Mouse (Mus musculus) forebrain, postnatal 0 days (tissue): ENCODE data around the gene Kcnmb1. TPM values are rescaled to one million over a fixed set of nuclear protein-coding genes. Genes with fewer than 3 reads are reported as not detected.

Experiments
- ATAC-seq: fragments of 200-750 bp; cut with Nextera tagmentation; 2 replicates; pipeline ENCODE4 v1.8.0; 2017; ENCODE audit warnings: mild to moderate bottlenecking, moderate library complexity
- DNase-seq: peaks from one replicate; pipeline ENCODE4 v3.0.0-alpha.2; 2015
- H3K27ac ChIP-seq: fragments of 300-500 bp; sonication (generic); 2 replicates; pipeline ENCODE4 v1.5.1; 2014; ENCODE audit warnings: low read depth, mild to moderate bottlenecking, antibody characterized with exemption, low read length, moderate library complexity, mixed read lengths
- H3K27me3 ChIP-seq: fragments of 300-500 bp; sonication (generic); 2 replicates; pipeline ENCODE4 v1.6.1; 2014; ENCODE audit warnings: mild to moderate bottlenecking, low read length, mixed read lengths; ENCODE audit not compliant: insufficient read depth
- H3K36me3 ChIP-seq: fragments of 300-500 bp; sonication (generic); 2 replicates; pipeline ENCODE4 v1.6.1; 2014; ENCODE audit warnings: mild to moderate bottlenecking, moderate library complexity; ENCODE audit not compliant: insufficient read depth
- H3K4me1 ChIP-seq: fragments of 300-500 bp; sonication (generic); 2 replicates; pipeline ENCODE4 v1.6.1; 2014; ENCODE audit warnings: antibody characterized with exemption; ENCODE audit not compliant: insufficient read depth
- H3K4me2 ChIP-seq: fragments of 300-500 bp; sonication (generic); 2 replicates; pipeline ENCODE4 v1.6.1; 2014; ENCODE audit warnings: low read depth, mild to moderate bottlenecking, moderate library complexity
- H3K4me3 ChIP-seq: fragments of 300-500 bp; sonication (generic); 2 replicates; pipeline ENCODE4 v1.5.1; 2014; ENCODE audit warnings: low read depth, low read length, mixed read lengths
- H3K9ac ChIP-seq: fragments of 300-500 bp; sonication (generic); 2 replicates; pipeline ENCODE4 v1.6.1; 2014; ENCODE audit warnings: mild to moderate bottlenecking
- H3K9me3 ChIP-seq: fragments of 300-500 bp; sonication (generic); 2 replicates; pipeline ENCODE4 v1.6.1; 2016; ENCODE audit warnings: low read length
- CTCF ChIP-seq: sonication (generic); IDR thresholded peaks from 2 replicates; pipeline ENCODE4 v1.5.1; 2016; ENCODE audit warnings: antibody characterized with exemption, control low read depth, low read depth
- WGBS: fragments of 180-500 bp; shearing (Covaris S2); extraction: QIAGEN DNeasy Blood & Tissue Kit; methylation state at CpG from one replicate; pipeline ENCODE4 v1.1.7; 2014; 5-methylcytosine and 5-hydroxymethylcytosine counted together
- polyA plus RNA-seq: library from polyadenylated mRNA; unstranded; fragments of >200 nt; fragmentation: Nextera tagmentation; extraction: Ambion mirVana; gene quantifications from 2 replicates; pipeline ENCODE4 v1.2.1, GENCODE M21; 2015
- total RNA-seq: library from RNA; depleted of rRNA; stranded (reverse); fragments of >200 nt; gene quantifications from 2 replicates; pipeline ENCODE4 v1.2.3, GENCODE M21; 2014

Gene Kcnmb1
- total and polyA plus RNA-seq, 2 experiments from 2014 or later, result 0.10 TPM

DNA sequence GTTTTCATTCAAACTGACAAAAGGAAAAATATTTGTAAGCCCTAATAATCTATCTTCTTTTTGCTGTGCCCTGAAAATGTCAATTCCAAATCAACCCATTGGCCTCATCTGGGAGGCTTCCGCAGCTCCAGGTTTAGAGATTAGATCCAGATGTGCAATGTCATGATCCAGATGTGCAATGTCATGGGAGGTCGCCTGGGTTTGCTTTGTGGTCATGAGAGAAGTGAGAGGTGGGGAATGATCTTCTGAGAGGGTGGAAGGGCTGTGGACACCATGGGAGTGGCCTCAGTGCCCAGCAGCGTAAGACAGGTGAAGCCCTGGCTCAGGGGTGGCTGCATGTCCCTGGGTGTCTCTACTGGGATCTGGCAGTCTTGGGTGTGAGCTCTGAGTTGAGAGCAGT, 39.8 kb upstream of the Kcnmb1 start:
- H3K4me2 ChIP-seq, result no peak overlapping the region

DNA sequence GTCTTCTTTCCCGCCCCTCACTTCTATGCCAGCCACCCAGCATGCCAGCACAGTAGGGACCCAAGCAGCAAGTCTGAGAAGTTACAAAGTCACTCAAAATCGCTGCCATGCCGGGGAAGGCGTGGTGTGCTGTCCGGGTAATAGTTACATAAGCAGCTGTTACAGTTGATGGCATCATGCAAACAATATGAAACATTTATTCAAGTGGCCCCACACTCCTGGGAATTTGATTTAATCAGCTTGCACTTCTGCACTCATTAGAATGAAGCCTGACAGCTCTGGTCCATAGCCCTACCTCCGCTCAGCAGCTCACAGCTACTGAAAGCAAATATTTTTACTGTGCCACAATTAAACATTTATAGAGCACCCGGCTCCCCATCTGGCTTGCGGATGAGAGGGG, 37.0 kb upstream of the Kcnmb1 start:
- Histone ChIP-seq H3K27me3 (no peaks in the 10 kb centered on the region), H3K4me3 (no peak overlapping the region), H3K9me3 (no peaks in the 10 kb centered on the region), H3K4me2 (no peak overlapping the region), H3K36me3 (no peaks in the 10 kb centered on the region), H3K9ac (no peak overlapping the region), H3K4me1 (no peaks in the 10 kb centered on the region), H3K27ac (no peak overlapping the region)
- ATAC-seq (no peak), DNase-seq (no peak)
- WGBS, result 58% methylated on average over 8 of the region's 8 CpGs
- no peak for TF ChIP-seq CTCF

More for the DNA sequence above, 39.8 kb upstream of the Kcnmb1 start:
- Histone ChIP-seq H3K27ac (no peak overlapping the region), H3K36me3 (no peaks in the 10 kb centered on the region), H3K9me3 (no peaks in the 10 kb centered on the region), H3K4me1 (no peaks in the 10 kb centered on the region), H3K27me3 (no peaks in the 10 kb centered on the region), H3K9ac (no peak overlapping the region), H3K4me3 (no peak overlapping the region)
- WGBS, result 79% methylated on average over 3 of the region's 3 CpGs
- TF ChIP-seq CTCF, result no peak
- DNase-seq (no peak), ATAC-seq (no peak)

DNA sequence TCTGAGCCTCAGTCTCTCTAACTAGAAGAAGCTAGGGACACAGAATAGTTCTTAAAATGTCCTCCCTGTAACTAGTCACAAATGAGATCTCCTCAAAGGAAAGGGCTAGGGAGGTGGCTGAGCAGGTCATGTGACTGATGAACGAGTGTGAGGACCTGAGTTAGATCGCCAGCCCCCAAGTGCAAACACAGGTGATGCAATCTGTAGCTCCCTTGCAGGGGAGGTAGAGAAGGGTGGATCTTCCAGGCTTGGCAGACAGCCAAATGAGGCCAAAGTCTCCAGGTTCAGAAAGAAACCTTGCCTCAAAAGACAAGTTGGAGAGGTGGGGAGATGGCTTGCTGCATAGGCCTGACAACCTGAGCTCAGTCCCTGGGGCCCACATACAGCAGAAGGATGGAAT, 36.3 kb upstream of the Kcnmb1 start:
- no peak for TF ChIP-seq CTCF
- WGBS, result 75% methylated on average over 2 of the region's 2 CpGs
- DNase-seq (no peak), ATAC-seq (no peak)
- Histone ChIP-seq H3K4me2 (no peak overlapping the region), H3K4me3 (no peak overlapping the region), H3K9ac (no peak overlapping the region), H3K4me1 (no peaks in the 10 kb centered on the region), H3K36me3 (no peaks in the 10 kb centered on the region), H3K27ac (no peak overlapping the region), H3K27me3 (no peaks in the 10 kb centered on the region), H3K9me3 (no peaks in the 10 kb centered on the region)

DNA sequence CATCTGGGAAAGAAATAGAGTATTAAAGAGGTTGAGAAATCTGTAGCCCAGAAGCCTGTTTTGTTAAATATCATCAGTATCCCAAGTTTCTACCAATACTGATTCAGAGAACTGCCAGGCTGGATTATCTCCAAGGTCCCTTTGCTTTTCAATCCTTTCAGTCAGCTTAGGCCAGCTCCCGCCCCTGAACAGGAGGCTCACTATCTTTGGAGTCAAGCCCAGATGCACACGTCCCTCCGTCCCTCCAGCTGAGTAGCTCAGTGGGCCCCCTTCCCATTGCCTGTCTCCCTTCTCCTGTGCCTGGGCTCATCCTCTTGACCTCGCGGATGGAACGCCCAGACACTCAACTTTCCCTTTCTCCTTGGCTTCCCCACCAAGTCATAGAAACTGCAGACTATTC, 35.5 kb upstream of the Kcnmb1 start:
- Histone ChIP-seq H3K4me1 (no peaks in the 10 kb centered on the region), H3K9ac (no peak overlapping the region), H3K27me3 (no peaks in the 10 kb centered on the region), H3K4me3 (no peak overlapping the region), H3K9me3 (no peaks in the 10 kb centered on the region), H3K27ac (no peak overlapping the region), H3K36me3 (no peaks in the 10 kb centered on the region), H3K4me2 (no peak overlapping the region)
- peak; percentile 33; the same call in 1 of the 2 replicates for ATAC-seq
- 51% methylated on average over 6 of the region's 6 CpGs for WGBS
- TF ChIP-seq CTCF, result no peak
- no peak for DNase-seq

DNA sequence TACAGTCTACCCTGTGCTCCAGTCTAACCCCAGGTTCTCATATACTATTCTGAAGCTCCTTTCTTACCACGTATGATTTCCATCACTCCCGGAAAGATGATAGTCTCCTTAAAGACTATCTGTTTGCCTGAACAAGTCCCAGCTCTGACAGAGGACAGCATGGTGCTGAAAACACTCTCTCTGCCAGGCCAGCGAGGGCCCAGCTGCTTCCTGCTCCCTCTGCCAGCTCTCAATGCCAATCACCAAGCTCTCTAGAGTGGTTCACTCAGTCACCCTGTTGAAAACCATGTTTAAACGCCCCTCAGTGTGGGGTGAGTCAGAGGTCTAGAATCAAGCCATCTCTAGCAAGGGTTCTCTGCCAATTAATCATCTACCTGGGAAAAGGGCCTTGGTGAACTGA, 35.0 kb upstream of the Kcnmb1 start:
- Histone ChIP-seq H3K27me3 (no peaks in the 10 kb centered on the region), H3K4me3 (no peak overlapping the region), H3K9ac (no peak overlapping the region), H3K4me2 (no peak overlapping the region), H3K4me1 (no peaks in the 10 kb centered on the region), H3K27ac (no peak overlapping the region), H3K36me3 (no peaks in the 10 kb centered on the region), H3K9me3 (no peaks in the 10 kb centered on the region)
- DNase-seq, result peak; percentile 68
- no peak for TF ChIP-seq CTCF
- peak; percentile 73 for ATAC-seq
- WGBS, result 48% methylated on average over 4 of the region's 4 CpGs

DNA sequence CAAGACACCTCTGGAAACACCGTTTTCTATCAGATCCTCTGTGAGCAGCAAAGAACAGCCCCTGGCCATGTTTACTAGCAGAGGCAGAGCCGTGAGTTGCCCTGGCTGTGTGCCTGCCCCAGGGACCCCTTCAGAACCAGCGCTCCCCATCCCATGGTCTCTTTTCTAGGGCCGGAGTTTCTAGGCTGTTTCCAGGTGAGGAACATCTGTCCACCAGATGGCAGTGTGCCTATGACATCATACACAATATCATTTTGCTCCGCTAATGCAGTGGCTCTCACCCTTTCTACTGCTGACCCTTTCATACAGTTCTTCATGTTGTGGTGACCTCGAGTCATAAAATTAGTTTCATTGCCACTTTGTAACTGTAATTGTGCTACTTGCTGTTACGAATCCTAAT, 34.2 kb upstream of the Kcnmb1 start:
- Histone ChIP-seq H3K36me3 (no peaks in the 10 kb centered on the region), H3K27ac (no peak overlapping the region), H3K9ac (no peak overlapping the region), H3K9me3 (no peaks in the 10 kb centered on the region), H3K27me3 (no peaks in the 10 kb centered on the region), H3K4me3 (no peak overlapping the region), H3K4me1 (no peaks in the 10 kb centered on the region), H3K4me2 (no peak overlapping the region)
- 49% methylated on average over 7 of the region's 7 CpGs for WGBS
- TF ChIP-seq CTCF, result peak; percentile 75
- ATAC-seq (0 out of 2 replicates have a peak, but pooled peaks have one; percentile 27), DNase-seq (peak; percentile 62)

DNA sequence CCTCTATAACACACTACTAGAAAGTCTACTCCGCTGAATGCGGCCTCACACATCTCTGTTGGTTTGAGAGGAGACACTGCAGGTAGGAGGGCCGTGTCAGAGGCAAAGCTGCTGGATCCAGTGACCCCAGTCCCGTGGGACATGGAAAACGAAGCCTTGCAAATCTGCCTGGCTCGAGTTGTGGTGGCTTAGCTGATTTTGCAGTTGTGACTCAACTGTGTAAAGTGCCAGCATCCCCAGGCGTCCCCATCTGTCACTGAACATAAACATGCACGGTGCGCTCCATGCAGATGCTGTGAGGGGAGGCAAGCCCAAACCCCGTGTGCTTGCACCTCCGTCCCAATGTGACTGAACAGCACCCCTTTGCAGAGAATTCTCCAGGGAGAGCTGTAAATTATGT, 33.4 kb upstream of the Kcnmb1 start:
- Histone ChIP-seq H3K27ac (no peak overlapping the region), H3K27me3 (no peaks in the 10 kb centered on the region), H3K9ac (no peak overlapping the region), H3K4me3 (no peak overlapping the region), H3K9me3 (no peaks in the 10 kb centered on the region), H3K36me3 (no peaks in the 10 kb centered on the region), H3K4me1 (no peaks in the 10 kb centered on the region), H3K4me2 (no peak overlapping the region)
- no peak for ATAC-seq
- WGBS, result 47% methylated on average over 11 of the region's 11 CpGs
- DNase-seq, result no peak
- TF ChIP-seq CTCF, result no peak

DNA sequence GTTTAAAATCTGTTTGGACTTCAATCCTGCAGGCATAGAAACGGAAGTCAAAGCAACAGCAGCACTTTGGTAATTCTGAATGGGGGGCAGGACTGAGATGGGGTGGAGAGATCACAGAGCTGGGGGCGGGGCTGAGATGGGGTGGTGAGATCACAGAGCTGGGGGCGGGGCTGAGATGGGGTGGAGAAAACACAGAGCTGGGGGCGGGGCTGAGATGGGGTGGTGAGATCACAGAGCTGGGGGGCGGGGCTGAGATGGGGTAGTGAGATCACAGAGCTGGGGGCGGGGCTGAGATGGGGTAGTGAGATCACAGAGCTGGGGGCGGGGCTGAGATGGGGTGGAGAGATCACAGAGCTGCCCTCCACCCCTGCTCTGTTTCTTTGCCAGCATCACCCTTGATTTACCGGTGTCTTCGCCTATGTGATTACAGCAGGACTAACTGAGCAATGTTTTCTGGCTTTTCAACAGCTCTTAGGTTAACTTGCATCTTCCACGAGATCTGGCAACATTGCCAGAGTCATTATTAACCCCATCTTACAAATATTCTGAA, 30.9 kb upstream of the Kcnmb1 start:
- Histone ChIP-seq H3K9me3 (no peaks in the 10 kb centered on the region), H3K4me3 (no peak overlapping the region), H3K27ac (no peak overlapping the region), H3K27me3 (no peaks in the 10 kb centered on the region), H3K4me2 (no peak overlapping the region), H3K9ac (no peak overlapping the region), H3K4me1 (no peaks in the 10 kb centered on the region), H3K36me3 (no peaks in the 10 kb centered on the region)
- WGBS, result 17% methylated on average over 10 of the region's 10 CpGs
- ATAC-seq (no peak), DNase-seq (no peak)
- no peak for TF ChIP-seq CTCF
